Mouse (Mus musculus) limb, embryonic 15.5 days (tissue): ENCODE results near the gene 2700081O15Rik. TPM values are rescaled to one million over a fixed set of nuclear protein-coding genes. Genes with fewer than 3 reads are reported as not detected.
"Not testable (repeated sequence)": the region's sequence is repeated elsewhere in the genome, so short reads cannot be mapped to it uniquely, and the experiment has no call there.

Experiments
- ATAC-seq: fragments of 200-750 bp; cut with Nextera tagmentation; 2 replicates; pipeline ENCODE4 v1.8.0; 2017; ENCODE audit warnings: low read depth, moderate TSS enrichment; ENCODE audit not compliant: insufficient number of reproducible peaks, low FRiP score, low TSS enrichment
- H3K27ac ChIP-seq: fragments of 300-500 bp; sonication (generic); 2 replicates; pipeline ENCODE4 v1.5.1; 2015; ENCODE audit warnings: moderate library complexity, mild to moderate bottlenecking, inconsistent platforms
- H3K27me3 ChIP-seq: fragments of 300-500 bp; sonication (generic); 2 replicates; pipeline ENCODE4 v1.6.1; 2015; ENCODE audit warnings: inconsistent platforms
- H3K36me3 ChIP-seq: fragments of 300-500 bp; sonication (generic); 2 replicates; pipeline ENCODE4 v1.6.1; 2015; ENCODE audit warnings: inconsistent platforms
- H3K4me1 ChIP-seq: fragments of 300-500 bp; sonication (generic); 2 replicates; pipeline ENCODE4 v1.6.1; 2015; ENCODE audit warnings: inconsistent platforms
- H3K4me2 ChIP-seq: fragments of 300-500 bp; sonication (generic); 2 replicates; pipeline ENCODE4 v1.6.1; 2015; ENCODE audit warnings: mild to moderate bottlenecking, inconsistent platforms
- H3K4me3 ChIP-seq: fragments of 300-500 bp; sonication (generic); 2 replicates; pipeline ENCODE4 v1.5.1; 2015; ENCODE audit warnings: mild to moderate bottlenecking, inconsistent platforms
- H3K9ac ChIP-seq: fragments of 300-500 bp; sonication (generic); 2 replicates; pipeline ENCODE4 v1.6.1; 2015; ENCODE audit warnings: inconsistent platforms
- H3K9me3 ChIP-seq: fragments of 300-500 bp; sonication (generic); 2 replicates; pipeline ENCODE4 v1.6.1; 2016; ENCODE audit warnings: inconsistent platforms
- WGBS: fragments of 180-500 bp; shearing (Covaris S2); methylation state at CpG from one replicate; pipeline ENCODE4 v1.1.7; 2015; 5-methylcytosine and 5-hydroxymethylcytosine counted together
- polyA plus RNA-seq: library from polyadenylated mRNA; unstranded; fragments of >200 nt; fragmentation: Nextera tagmentation; extraction: Ambion mirVana; gene quantifications from 2 replicates; pipeline ENCODE4 v1.2.1, GENCODE M21; 2015

Gene 2700081O15Rik
- 6.4 and 7.8 TPM in 2 replicates for polyA plus RNA-seq

DNA sequence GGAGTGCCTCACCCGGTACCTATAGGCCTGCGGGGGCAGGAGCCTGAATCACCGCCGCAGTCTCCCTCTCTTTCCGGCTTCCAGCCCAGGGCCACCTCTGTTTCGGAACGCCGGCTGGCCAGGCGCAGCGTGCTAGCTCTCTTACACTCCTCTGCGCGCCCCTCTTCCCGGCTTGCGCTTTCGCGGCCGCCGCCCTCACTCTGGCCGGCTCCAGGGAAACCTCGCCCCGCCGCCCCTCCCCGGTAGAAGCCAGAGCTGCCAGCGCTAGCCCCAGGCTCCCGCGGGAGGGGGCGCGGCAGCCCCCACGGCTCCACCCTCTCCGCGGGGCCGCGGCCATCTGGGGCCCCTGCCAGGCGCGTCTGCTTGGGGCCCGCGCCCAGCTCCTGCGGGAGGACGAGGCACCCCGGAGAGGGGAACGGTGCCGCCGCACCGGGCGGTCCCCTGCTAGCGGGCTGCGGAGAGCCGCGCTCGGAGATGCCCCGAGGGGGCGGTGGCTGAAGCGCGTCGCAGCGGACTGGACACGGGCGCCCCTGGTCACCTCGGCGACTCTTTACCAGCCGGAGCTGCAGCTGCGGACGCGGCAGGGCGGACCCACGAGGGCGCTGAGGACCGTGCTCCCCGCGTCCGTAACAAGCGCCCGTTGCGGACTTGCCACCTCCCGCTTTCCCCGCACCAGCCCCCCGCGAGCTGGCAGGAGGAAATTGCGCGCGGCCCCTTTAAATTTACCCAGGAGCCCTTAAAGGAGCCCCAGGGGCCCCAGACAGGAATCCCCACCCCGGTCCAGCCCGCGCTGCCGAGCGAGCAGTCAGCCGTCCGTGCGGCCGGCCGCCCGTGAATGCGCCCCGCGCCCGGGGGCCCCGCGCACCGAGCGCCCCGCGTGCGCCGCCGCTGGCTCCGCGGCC lies at the start of gene 2700081O15Rik:
TSS of gene 2700081O15Rik (plus strand) at position 792 of the 902 bp plus-strand sequence.
- H3K9me3 ChIP-seq = no peaks in the 10 kb centered on the region
- ATAC-seq = peak; percentile 49

DNA sequence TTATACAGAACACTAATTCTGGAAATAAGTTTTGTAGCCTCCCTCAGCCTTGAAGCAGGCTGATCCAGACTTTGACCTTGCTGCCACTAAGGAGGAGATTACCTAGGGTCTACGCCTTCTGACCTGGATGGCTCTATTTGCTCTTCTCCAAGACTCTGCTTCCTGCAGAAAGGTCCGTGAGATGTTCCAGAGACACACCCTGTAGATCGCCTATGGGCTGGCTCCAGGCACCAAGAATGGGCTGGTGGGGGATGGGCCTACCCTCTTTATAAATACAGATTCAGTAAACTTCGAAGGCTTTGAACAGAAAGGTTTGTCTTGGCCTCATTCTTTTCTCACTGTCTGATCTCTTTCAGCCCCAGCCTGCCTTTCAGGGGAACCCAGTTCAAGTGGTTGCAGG lies 48.0 kb upstream of the 2700081O15Rik start:
- H3K9me3 ChIP-seq, H3K27me3 ChIP-seq, H3K4me3 ChIP-seq, ATAC-seq, H3K27ac ChIP-seq, H3K4me2 ChIP-seq, H3K9ac ChIP-seq, H3K4me1 ChIP-seq: not testable (repeated sequence)
- 85% methylated on average over 4 of the region's 4 CpGs for WGBS
- H3K36me3 ChIP-seq = peaks cover 76% of the 10 kb centered on the region

More for the DNA sequence above, at the start of gene 2700081O15Rik:
- Histone ChIP-seq H3K4me1 (peaks cover 47% of the 10 kb centered on the region), H3K4me3 (peak within 1 kb of the TSS; percentile 86), H3K36me3 (peaks cover 16% of the 10 kb centered on the region), H3K27me3 (no peaks in the 10 kb centered on the region), H3K27ac (peak within 1 kb of the TSS; percentile 95), H3K9ac (peak within 1 kb of the TSS; percentile 98), H3K4me2 (peak within 1 kb of the TSS; percentile 75)
- WGBS = under 1% methylated on average over 84 of the region's 107 CpGs

DNA sequence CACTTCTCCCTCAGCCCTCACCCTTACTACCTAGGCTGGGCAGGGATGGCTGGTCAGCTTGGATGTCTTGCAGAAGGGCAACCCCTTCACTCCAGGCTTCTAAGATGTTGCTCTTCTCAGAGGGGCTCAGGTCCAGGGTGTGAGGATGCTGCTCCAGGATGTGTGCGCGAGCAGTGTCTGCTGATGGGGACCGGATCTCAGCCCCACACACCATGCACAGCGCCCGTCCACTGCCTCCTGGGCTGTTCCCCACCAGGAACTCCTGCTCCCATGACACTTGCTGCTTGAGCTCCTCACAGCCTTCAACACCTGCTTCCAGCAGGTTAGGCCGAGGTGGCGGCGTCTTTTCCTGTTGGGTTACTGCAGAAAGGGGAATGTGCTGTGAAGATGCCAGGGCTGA lies 42.9 kb upstream of the 2700081O15Rik start:
- H3K4me1 ChIP-seq = peaks cover 2% of the 10 kb centered on the region; the same call in 1 of the 2 replicates
- H3K27ac ChIP-seq = no peak overlapping the region
- H3K36me3 ChIP-seq = peaks cover 69% of the 10 kb centered on the region
- no peaks in the 10 kb centered on the region for H3K27me3 ChIP-seq
- no peak overlapping the region for H3K9ac ChIP-seq
- H3K4me3 ChIP-seq = no peak overlapping the region
- ATAC-seq = 0 out of 2 replicates have a peak, but pooled peaks have one; percentile 48
- H3K4me2 ChIP-seq = no peak overlapping the region
- WGBS = 97% methylated on average over 8 of the region's 8 CpGs
- no peaks in the 10 kb centered on the region for H3K9me3 ChIP-seq

GRCm38 (mm10) chr19:7377639-7378038 lies 39.8 kb upstream of the 2700081O15Rik start:
- ATAC-seq = no peak
- H3K27ac ChIP-seq = no peak overlapping the region; the same call in 1 of the 2 replicates
- H3K4me2 ChIP-seq = no peak overlapping the region
- no peaks in the 10 kb centered on the region for H3K9me3 ChIP-seq
- 82% methylated on average over 2 of the region's 2 CpGs for whole genome bisulfite sequencing
- H3K4me3 ChIP-seq = no peak overlapping the region
- H3K9ac ChIP-seq = no peak overlapping the region
- peaks cover 41% of the 10 kb centered on the region for H3K36me3 ChIP-seq
- no peaks in the 10 kb centered on the region for H3K27me3 ChIP-seq
- peaks cover 15% of the 10 kb centered on the region for H3K4me1 ChIP-seq

- Histone ChIP-seq H3K4me1 (peaks cover 23% of the 10 kb centered on the region), H3K4me2 (peak overlapping the region; percentile 73), H3K27me3 (no peaks in the 10 kb centered on the region), H3K9ac (peak overlapping the region; percentile 89), H3K36me3 (peaks cover 7% of the 10 kb centered on the region; the same call in 1 of the 2 replicates), H3K27ac (peak overlapping the region; percentile 89), H3K4me3 (peak overlapping the region; percentile 91), H3K9me3 (no peaks in the 10 kb centered on the region)
- 1% methylated on average over 8 of the region's 8 CpGs for WGBS
- no peak for ATAC-seq
Observed at GRCm38 (mm10) chr19:7381906-7382247, 35.5 kb upstream of the 2700081O15Rik start.

DNA sequence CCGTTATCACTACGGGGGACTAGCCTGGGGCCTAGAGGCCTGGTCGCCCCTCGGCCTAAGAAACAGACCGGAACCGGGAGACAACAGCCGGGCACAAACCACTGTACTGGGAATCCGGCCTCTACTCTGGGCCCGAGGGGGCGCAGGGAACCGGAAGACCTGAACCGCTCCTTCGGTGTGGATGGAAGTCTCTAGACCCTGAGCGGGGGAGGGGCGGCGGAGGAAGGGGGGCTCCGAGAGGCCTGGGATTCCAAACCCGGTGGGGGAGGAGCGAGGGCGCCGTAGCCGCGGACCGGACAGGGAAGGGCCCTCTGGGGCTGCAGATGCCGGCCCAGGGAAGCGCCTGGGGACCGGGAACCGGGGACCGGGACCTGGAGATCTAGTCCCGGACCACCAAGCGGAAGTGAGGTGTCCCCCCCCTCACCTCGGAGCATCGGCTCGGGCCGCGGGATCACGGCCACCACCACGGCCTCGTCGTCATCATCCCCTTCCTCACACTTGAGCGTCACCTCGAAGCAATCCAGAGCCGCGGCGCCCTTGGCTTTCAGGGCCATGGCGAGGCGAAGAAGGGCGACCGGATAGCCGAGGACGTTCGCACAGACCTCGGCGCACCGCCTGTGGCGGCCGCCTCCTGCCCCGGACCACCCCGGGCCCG lies 35.0 kb upstream of the 2700081O15Rik start:
- no peaks in the 10 kb centered on the region for H3K9me3 ChIP-seq
- WGBS = under 1% methylated on average over 57 of the region's 60 CpGs
- peak; percentile 66; the same call in 1 of the 2 replicates for ATAC-seq
- H3K4me2 ChIP-seq = peak overlapping the region; percentile 73
- peaks cover 23% of the 10 kb centered on the region for H3K4me1 ChIP-seq
- peak overlapping the region; percentile 89 for H3K27ac ChIP-seq
- no peaks in the 10 kb centered on the region for H3K27me3 ChIP-seq
- H3K4me3 ChIP-seq = peak overlapping the region; percentile 91
- peaks cover 7% of the 10 kb centered on the region; the same call in 1 of the 2 replicates for H3K36me3 ChIP-seq
- peak overlapping the region; percentile 89 for H3K9ac ChIP-seq

DNA sequence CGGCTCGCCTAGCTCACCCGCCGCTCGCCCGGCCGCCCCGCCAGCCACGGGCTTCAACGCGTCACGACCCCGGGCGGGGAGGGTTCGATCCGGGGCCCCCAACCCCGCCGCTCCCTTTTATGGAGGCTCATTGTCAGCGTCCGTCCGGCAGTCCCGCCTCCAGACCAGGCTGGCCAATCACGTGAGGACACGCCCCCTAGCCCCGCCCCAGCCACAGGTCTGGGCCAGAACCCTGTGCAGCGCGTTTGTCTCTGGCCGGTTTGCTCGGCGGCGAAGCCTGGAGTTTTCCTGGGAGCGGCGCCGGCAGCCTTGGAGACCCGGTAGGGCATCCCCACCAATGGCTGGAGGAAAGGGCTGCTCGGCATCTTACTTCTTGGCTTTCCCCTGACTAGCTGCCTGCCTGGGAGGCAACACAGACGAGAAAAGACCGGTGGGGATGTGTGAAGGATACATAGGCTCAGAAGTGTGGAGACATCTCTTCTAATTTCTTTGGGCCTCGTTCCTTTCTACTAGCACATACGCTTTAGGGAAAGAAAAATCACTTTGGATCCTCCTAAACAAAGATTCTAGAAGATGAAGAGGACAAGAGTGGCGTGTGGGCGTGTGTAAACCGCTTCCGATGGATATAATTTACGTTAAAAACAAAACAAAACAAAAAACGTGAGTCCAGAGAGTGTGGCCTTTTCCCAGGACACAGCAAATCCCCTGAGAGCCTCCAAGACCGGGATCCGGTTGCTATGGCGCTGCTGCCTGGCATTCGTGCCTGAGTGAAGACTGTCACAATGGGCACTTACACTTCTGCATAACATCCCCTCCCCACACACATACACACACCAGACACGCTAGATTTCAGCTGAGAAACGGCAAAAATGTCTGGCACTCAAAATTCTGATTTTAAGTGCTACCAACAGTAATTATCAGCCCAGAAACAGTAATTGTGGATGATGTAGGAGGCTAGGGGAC lies 34.2 kb upstream of the 2700081O15Rik start, which contains the start of gene Spindoc:
TSS of gene Spindoc (minus strand) at position 92 of the 963 bp plus-strand sequence.
- H3K9ac ChIP-seq = peak within 1 kb of the TSS; percentile 89
- no peaks in the 10 kb centered on the region for H3K27me3 ChIP-seq
- H3K4me2 ChIP-seq = peak within 1 kb of the TSS; percentile 73
- no peaks in the 10 kb centered on the region for H3K9me3 ChIP-seq
- H3K4me3 ChIP-seq = peak within 1 kb of the TSS; percentile 91
- peaks cover 7% of the 10 kb centered on the region; the same call in 1 of the 2 replicates for H3K36me3 ChIP-seq
- under 1% methylated on average over 46 of the region's 52 CpGs for WGBS
- peak within 1 kb of the TSS; percentile 89 for H3K27ac ChIP-seq
- ATAC-seq = peak; percentile 99
- peaks cover 23% of the 10 kb centered on the region for H3K4me1 ChIP-seq

- H3K27me3 ChIP-seq = no peaks in the 10 kb centered on the region
Observed at GRCm38 (mm10) chr19:7386042-7386441, 31.4 kb upstream of the 2700081O15Rik start.

DNA sequence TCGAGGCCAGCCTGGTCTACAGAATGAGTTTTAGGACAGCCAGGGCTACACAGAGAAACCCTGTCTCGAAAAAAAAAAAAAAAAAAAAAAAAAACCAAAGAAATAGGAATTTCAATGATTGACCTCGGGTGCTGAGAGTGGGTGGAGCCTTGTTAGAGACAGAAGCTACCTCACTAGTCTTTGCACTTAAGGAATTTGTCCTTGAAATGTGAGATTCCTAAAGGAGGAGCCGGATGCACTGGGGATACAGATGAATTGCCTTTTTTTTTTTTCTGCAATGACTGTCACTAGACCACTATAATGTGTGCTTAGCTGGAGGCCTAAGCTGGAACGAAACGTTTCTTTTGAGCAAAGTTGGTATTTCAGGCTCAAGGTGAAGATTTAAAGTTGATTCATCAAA lies 28.9 kb upstream of the 2700081O15Rik start:
- no peak overlapping the region for H3K4me2 ChIP-seq
- ATAC-seq = no peak
- H3K36me3 ChIP-seq = no peaks in the 10 kb centered on the region
- no peak overlapping the region for H3K27ac ChIP-seq
- H3K4me3 ChIP-seq = no peak overlapping the region
- WGBS = 83% methylated on average over 6 of the region's 6 CpGs
- no peaks in the 10 kb centered on the region for H3K27me3 ChIP-seq
- no peaks in the 10 kb centered on the region for H3K9me3 ChIP-seq
- no peak overlapping the region for H3K9ac ChIP-seq
- peaks cover 3% of the 10 kb centered on the region for H3K4me1 ChIP-seq

More at GRCm38 (mm10) chr19:7386042-7386441, 31.4 kb upstream of the 2700081O15Rik start:
- Histone ChIP-seq H3K4me3 (no peak overlapping the region), H3K4me1 (peaks cover 17% of the 10 kb centered on the region), H3K9me3 (no peaks in the 10 kb centered on the region), H3K36me3 (no peaks in the 10 kb centered on the region), H3K9ac (no peak overlapping the region), H3K27ac (no peak overlapping the region), H3K4me2 (no peak overlapping the region)
- WGBS = 76% methylated on average over 2 of the region's 2 CpGs
- ATAC-seq = no peak

GRCm38 (mm10) chr19:7396867-7397826 lies 20.3 kb upstream of the 2700081O15Rik start:
- not testable (repeated sequence) for H3K27ac ChIP-seq, H3K4me2 ChIP-seq, ATAC-seq, H3K9me3 ChIP-seq, H3K4me1 ChIP-seq, H3K27me3 ChIP-seq, H3K9ac ChIP-seq, H3K4me3 ChIP-seq, H3K36me3 ChIP-seq
- 63% methylated on average over 10 of the region's 10 CpGs for WGBS
